Mouse (Mus musculus): Measurements from ENCODE around the gene Slx4ip. TPM values are rescaled to one million over a fixed set of nuclear protein-coding genes. Genes with fewer than 3 reads are reported as not detected.
A peak's percentile ranks its signal among the peaks of the same experiment; 100 is the strongest.
"Not testable (repeated sequence)": the region's sequence is repeated elsewhere in the genome, so short reads cannot be mapped to it uniquely, and the experiment has no call there.

The Slx4ip gene
- 4.2 and 4.5 TPM in 2 replicates for polyA plus RNA-seq (2015; fragmentation: Nextera tagmentation; extraction: Ambion mirVana)

DNA sequence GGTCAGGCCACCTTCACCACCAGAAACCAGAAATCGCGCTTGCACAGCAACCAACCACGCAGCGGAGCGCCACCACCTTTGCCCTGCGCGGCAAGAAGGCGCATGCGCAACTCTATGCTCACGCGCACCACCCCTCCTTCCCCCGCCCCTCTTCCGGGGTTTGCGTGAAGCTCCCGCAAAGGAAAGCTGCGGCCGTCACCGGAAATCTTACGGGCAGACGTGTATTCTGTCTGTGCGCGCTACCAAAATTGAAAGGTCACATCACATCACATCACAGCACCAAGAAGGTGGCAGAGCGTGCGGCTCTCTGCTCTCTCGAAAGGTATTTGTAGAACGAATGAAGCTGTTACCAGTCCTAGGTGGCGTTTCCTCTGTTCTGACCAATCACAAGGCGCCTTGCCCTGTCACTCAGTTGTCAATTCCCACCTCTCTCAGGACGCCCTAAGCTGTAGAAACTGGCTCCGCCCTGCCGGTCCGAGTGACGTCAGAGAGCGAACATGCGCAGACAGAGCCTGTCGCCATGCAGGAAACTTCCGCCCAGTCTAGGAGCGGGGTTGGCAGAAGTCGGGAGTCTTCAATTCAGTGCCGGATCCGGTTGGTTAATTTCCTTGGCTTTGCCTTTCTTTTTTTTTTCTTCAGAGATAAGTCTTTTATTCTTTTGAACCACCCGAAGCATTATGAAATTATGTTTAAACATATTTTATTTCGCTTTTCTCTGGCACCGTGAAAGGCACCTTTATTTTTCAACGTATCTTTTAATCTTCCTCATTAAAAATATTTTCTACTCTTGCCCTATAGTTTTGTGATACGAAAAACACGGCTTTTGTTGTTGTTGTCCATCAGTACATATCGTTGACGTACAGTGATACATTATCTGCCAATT is at the start of gene Slx4ip, which contains the start of the genes AL731706.1 and Mkks:
TSS of gene Slx4ip (plus strand) at position 151 of the 883 bp plus-strand sequence.
TSS of gene AL731706.1 (minus strand) at position 322 of the 883 bp plus-strand sequence.
TSS of gene Mkks (minus strand) at position 322 of the 883 bp plus-strand sequence.
- H3K4me3 ChIP-seq = peak within 1 kb of the TSS; percentile 88
- H3K4me2 ChIP-seq = peak within 1 kb of the TSS; percentile 68
- H3K9ac ChIP-seq = peak within 1 kb of the TSS; percentile 90
- peak within 1 kb of the TSS; percentile 96 for H3K27ac ChIP-seq (replicated peaks)
- ATAC-seq (ENCODE audit: extremely low read depth, insufficient number of reproducible peaks, low FRiP score, low TSS enrichment) = peak; percentile 95
- H3K9me3 ChIP-seq = no peaks in the 10 kb centered on the region
- WGBS = under 1% methylated on average over 49 of the region's 49 CpGs
- no peaks in the 10 kb centered on the region for H3K27me3 ChIP-seq (replicated peaks)
- peaks cover 30% of the 10 kb centered on the region for H3K4me1 ChIP-seq
- H3K36me3 ChIP-seq = no peaks in the 10 kb centered on the region; the same call in 1 of the 2 replicates

DNA sequence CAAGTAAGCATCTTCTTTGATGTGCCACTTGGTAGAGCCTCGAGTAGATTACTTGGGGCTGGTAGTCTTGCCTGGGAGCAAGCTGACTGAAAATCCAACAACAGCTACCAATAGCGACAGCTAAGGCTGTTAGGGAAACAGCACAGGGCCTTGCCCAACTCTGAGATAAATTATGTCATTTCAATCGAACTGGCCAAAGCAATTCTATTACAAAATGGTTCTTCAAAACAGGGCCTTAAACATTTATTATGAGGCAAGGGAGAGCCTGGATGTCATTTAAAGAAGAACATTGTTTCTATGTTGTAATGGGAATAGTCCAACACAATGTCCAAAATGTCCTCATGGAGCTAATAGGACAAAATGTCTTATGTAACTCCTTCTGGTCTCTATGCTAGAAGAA is 40.7 kb upstream of the Slx4ip start:
- H3K4me3 ChIP-seq = no peak overlapping the region
- 51% methylated on average over 3 of the region's 3 CpGs for WGBS
- H3K27me3 ChIP-seq (replicated peaks) = no peaks in the 10 kb centered on the region
- H3K4me1 ChIP-seq = 0 out of 2 replicates have a peak, but pooled peaks cover 2% of the 10 kb centered on the region
- H3K4me2 ChIP-seq = no peak overlapping the region
- H3K27ac ChIP-seq (replicated peaks) = no peak overlapping the region
- ATAC-seq (ENCODE audit: extremely low read depth, insufficient number of reproducible peaks, low FRiP score, low TSS enrichment) = no peak
- H3K9me3 ChIP-seq = 0 out of 2 replicates have a peak, but pooled peaks cover 1% of the 10 kb centered on the region
- H3K36me3 ChIP-seq = no peaks in the 10 kb centered on the region
- no peak overlapping the region for H3K9ac ChIP-seq

- Histone ChIP-seq H3K4me2 (no peak overlapping the region), H3K27ac (replicated peaks) (no peak overlapping the region), H3K4me3 (no peak overlapping the region), H3K9ac (no peak overlapping the region), H3K4me1 (0 out of 2 replicates have a peak, but pooled peaks cover 2% of the 10 kb centered on the region), H3K36me3 (no peaks in the 10 kb centered on the region), H3K9me3 (no peaks in the 10 kb centered on the region), H3K27me3 (replicated peaks) (no peaks in the 10 kb centered on the region)
- no peak for ATAC-seq (ENCODE audit: extremely low read depth, insufficient number of reproducible peaks, low FRiP score, low TSS enrichment)
- 54% methylated on average over 5 of the region's 5 CpGs for WGBS
Measured at GRCm38 (mm10) chr2:136854543-136855388, 36.3 kb upstream of the Slx4ip start.

- Histone ChIP-seq H3K4me2 (no peak within 1 kb of the TSS), H3K9me3 (no peaks in the 10 kb centered on the region), H3K9ac (no peak within 1 kb of the TSS), H3K4me1 (peaks cover 21% of the 10 kb centered on the region), H3K27me3 (replicated peaks) (no peaks in the 10 kb centered on the region), H3K36me3 (peaks cover 47% of the 10 kb centered on the region), H3K27ac (replicated peaks) (no peak within 1 kb of the TSS), H3K4me3 (no peak within 1 kb of the TSS)
- WGBS = 91% methylated on average over 2 of the region's 2 CpGs
- ATAC-seq (ENCODE audit: extremely low read depth, insufficient number of reproducible peaks, low FRiP score, low TSS enrichment) = no peak
Measured at GRCm38 (mm10) chr2:136885579-136885978, 5.4 kb upstream of the Slx4ip start, which contains the start of gene AL731706.2. AL731706.2 (minus strand) TSS chr2:136885679.

DNA sequence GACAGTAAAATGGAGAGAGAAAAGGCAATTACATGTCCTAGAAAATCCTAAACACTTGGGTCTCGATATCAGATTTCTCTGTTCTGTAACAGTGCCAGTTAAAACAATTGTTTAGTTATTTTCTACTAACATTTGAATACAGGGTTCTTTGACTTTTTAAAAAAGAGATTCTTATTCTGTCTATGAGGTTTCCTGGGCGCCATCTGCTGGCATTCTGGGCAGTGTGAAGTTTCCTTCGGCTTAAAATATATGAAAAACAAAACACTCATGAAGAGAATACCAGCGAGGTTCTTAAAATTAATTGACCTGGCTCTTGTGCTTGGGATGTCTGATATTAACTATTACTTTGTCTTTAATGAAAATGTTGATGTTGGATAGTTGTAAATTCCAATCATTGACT is 4.2 kb upstream of the Slx4ip start:
- 68% methylated on average over 4 of the region's 4 CpGs for WGBS
- Histone ChIP-seq H3K9ac (no peak overlapping the region), H3K4me1 (peaks cover 21% of the 10 kb centered on the region), H3K27me3 (replicated peaks) (no peaks in the 10 kb centered on the region), H3K4me2 (no peak overlapping the region), H3K36me3 (peaks cover 34% of the 10 kb centered on the region), H3K27ac (replicated peaks) (no peak overlapping the region), H3K4me3 (no peak overlapping the region), H3K9me3 (no peaks in the 10 kb centered on the region)
- ATAC-seq (ENCODE audit: extremely low read depth, insufficient number of reproducible peaks, low FRiP score, low TSS enrichment) = no peak

GRCm38 (mm10) chr2:136890716-136891067 is 326 bp upstream of the Slx4ip start:
- WGBS = 6% methylated on average over 15 of the region's 15 CpGs
- Histone ChIP-seq H3K4me1 (peaks cover 30% of the 10 kb centered on the region), H3K27ac (replicated peaks) (peak overlapping the region; percentile 96), H3K4me2 (peak overlapping the region; percentile 68), H3K9ac (peak overlapping the region; percentile 90), H3K4me3 (peak overlapping the region; percentile 88)
- peak; percentile 65 for ATAC-seq (ENCODE audit: extremely low read depth, insufficient number of reproducible peaks, low FRiP score, low TSS enrichment)
- H3K27me3 ChIP-seq (replicated peaks); H3K9me3 ChIP-seq; H3K36me3 ChIP-seq: not testable (repeated sequence)

DNA sequence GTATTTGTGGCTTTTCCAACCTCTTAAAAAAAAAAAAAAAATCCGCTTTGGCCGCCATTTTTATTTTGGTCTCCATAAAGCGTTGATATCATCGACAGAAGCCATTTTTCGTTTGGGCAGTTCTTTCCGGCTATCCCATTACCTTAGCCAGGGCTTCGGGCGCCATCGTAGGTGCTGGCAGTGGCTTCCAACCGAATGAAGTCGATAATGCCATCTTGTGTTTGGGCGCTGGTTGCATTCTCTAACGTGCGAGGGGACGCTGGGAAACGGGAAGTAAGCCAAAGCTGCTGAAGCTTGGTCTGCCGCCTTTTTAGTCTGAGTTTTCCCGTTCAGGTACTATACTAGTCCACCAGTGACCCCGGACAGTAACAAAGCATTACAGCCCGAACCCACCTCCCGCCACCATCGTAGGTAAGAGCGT is 943 bp downstream of the Slx4ip start:
- Histone ChIP-seq H3K27me3 (replicated peaks) (no peaks in the 10 kb centered on the region), H3K9me3 (no peaks in the 10 kb centered on the region), H3K9ac (peak overlapping the region; percentile 82), H3K36me3 (no peaks in the 10 kb centered on the region), H3K4me3 (peak overlapping the region; percentile 88), H3K27ac (replicated peaks) (peak overlapping the region; percentile 96), H3K4me1 (peaks cover 30% of the 10 kb centered on the region), H3K4me2 (peak overlapping the region; percentile 68)
- WGBS = under 1% methylated on average over 23 of the region's 23 CpGs
- ATAC-seq (ENCODE audit: extremely low read depth, insufficient number of reproducible peaks, low FRiP score, low TSS enrichment) = peak; percentile 44; the same call in 1 of the 2 replicates

- Histone ChIP-seq H3K36me3 (no peaks in the 10 kb centered on the region), H3K9me3 (no peaks in the 10 kb centered on the region), H3K27ac (replicated peaks) (no peak overlapping the region), H3K4me1 (peaks cover 17% of the 10 kb centered on the region), H3K4me2 (no peak overlapping the region), H3K4me3 (no peak overlapping the region), H3K9ac (no peak overlapping the region), H3K27me3 (replicated peaks) (no peaks in the 10 kb centered on the region)
- no peak for ATAC-seq (ENCODE audit: extremely low read depth, insufficient number of reproducible peaks, low FRiP score, low TSS enrichment)
- 76% methylated on average over 2 of the region's 2 CpGs for WGBS
Measured at GRCm38 (mm10) chr2:136894494-136894893, 3.5 kb downstream of the Slx4ip start.

DNA sequence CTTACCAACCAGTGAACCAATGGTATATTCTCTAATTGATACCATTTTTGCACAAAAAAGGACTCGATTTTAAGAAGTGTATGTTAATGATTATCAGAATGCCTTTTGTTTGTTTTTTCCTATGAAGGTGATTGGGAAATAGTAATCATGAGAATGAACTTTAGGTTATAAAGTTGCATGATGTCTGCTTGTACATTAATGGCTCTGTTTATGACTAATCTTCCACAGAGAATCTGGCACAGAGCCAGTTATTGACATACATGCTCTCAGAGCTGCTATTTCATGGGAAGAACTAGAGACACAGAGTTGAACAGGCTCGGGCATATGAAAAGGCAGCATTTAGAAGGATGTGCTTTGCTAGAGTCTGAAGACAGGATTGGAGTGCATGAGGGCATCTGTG is 5.1 kb downstream of the Slx4ip start:
- Histone ChIP-seq H3K27ac (replicated peaks) (no peak overlapping the region), H3K4me3 (no peak overlapping the region), H3K36me3 (no peaks in the 10 kb centered on the region), H3K4me2 (no peak overlapping the region), H3K27me3 (replicated peaks) (no peaks in the 10 kb centered on the region), H3K9me3 (no peaks in the 10 kb centered on the region), H3K9ac (no peak overlapping the region), H3K4me1 (peaks cover 9% of the 10 kb centered on the region)
- ATAC-seq (ENCODE audit: extremely low read depth, insufficient number of reproducible peaks, low FRiP score, low TSS enrichment) = no peak
- 75% methylated on average over 2 of the region's 2 CpGs for WGBS

DNA sequence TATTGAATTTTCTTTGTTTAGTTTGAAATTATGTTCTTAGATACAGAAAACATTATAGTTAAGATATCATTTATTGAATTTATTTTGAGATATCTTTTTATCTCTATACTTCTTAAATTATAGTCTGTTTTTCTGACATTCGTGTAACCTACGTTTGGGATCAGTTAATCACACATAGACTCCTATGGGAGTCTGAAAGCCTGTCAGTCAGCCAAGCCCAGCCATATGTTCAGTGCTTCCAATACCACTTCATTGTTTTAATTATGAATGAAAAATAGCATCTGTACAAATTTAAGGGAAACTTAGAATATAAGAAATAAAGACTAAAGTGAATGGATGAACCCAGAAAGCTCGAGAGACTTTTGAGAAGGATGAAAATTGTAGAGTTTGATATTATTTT is 17.6 kb downstream of the Slx4ip start:
- Histone ChIP-seq H3K36me3 (peaks cover 12% of the 10 kb centered on the region), H3K9me3 (no peaks in the 10 kb centered on the region)
- no peak for ATAC-seq (ENCODE audit: extremely low read depth, insufficient number of reproducible peaks, low FRiP score, low TSS enrichment)

DNA sequence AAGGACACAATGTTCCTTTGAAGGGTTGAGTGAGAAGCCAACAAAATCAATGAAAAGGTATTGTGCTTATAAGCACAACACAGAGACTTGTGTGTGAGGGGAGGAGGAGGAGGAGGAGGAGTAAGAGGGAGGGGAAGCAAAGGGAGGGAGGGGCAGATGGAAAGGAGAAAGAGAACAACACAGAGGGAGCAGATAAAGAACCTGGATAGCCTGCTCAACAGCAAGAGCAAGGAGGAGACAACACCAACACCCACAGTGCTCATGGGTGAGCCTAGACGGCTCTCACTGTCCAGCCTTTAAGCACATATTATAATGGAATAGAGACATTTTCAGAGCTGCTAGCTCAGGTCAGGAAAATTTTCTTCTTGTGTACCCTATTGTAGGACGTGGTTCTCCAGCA is 18.3 kb downstream of the Slx4ip start:
- no peak for ATAC-seq (ENCODE audit: extremely low read depth, insufficient number of reproducible peaks, low FRiP score, low TSS enrichment)
- Histone ChIP-seq H3K36me3 (peaks cover 12% of the 10 kb centered on the region), H3K27ac (replicated peaks) (no peak overlapping the region), H3K4me2 (no peak overlapping the region), H3K27me3 (replicated peaks) (no peaks in the 10 kb centered on the region), H3K9me3 (no peaks in the 10 kb centered on the region), H3K9ac (no peak overlapping the region), H3K4me3 (no peak overlapping the region), H3K4me1 (peaks cover 15% of the 10 kb centered on the region)
- 66% methylated on average over 2 of the region's 2 CpGs for WGBS

More for the DNA sequence above, 17.6 kb downstream of the Slx4ip start:
- Histone ChIP-seq H3K27me3 (replicated peaks) (no peaks in the 10 kb centered on the region), H3K4me1 (peaks cover 15% of the 10 kb centered on the region), H3K9ac (no peak overlapping the region), H3K4me3 (no peak overlapping the region), H3K27ac (replicated peaks) (no peak overlapping the region), H3K4me2 (no peak overlapping the region)
- 72% methylated on average over 3 of the region's 3 CpGs for WGBS
